Mouse (Mus musculus): ENCODE measurements around the gene Smco3. TPM values are rescaled to one million over a fixed set of nuclear protein-coding genes. Genes with fewer than 3 reads are reported as not detected.

The Smco3 gene
- total and polyA plus RNA-seq, 3 experiments = 0.90 to 12.9 (median 5.5) TPM

GRCm38 (mm10) chr6:136881678-136882077 lies 46.4 kb upstream of the Smco3 start:
- Histone ChIP-seq H3K4me3 (replicated peaks in 1 of 3; ENCODE audit: low read depth in 2 of 3, low read length in 2 of 3, poor library complexity in 1 of 3) (no peak overlapping the region), H3K36me3 (replicated peaks in 1 of 2; ENCODE audit: control insufficient read depth in 1 of 2, insufficient read depth in 1 of 2, low read length in 1 of 2) (peaks cover 0 to 25% of the 10 kb centered on the region in 2 experiments), H3K27ac (ENCODE audit: insufficient read depth, low read depth) (no peak overlapping the region), H3K4me2 (ENCODE audit: insufficient read depth, low read depth, poor library complexity, severe bottlenecking) (no peak overlapping the region), H3K4me1 (ENCODE audit: control insufficient read depth in 1 of 2, insufficient read depth in 2 of 2) (no peaks in the 10 kb centered on the region), H3K79me2 (replicated peaks; ENCODE audit: control insufficient read depth, extremely low read depth, insufficient read depth, poor library complexity, severe bottlenecking) (no peaks in the 10 kb centered on the region), H3K9ac (ENCODE audit: insufficient read depth, low read depth) (no peak overlapping the region), H3K27me3 (replicated peaks) (no peaks in the 10 kb centered on the region), H3K9me3 (replicated peaks; ENCODE audit: low read length) (no peaks in the 10 kb centered on the region)
- no peak for DNase-seq (ENCODE audit: extremely low read depth)
- dilution Hi-C loops (cut with MboI; ENCODE audit: extremely low pct_ligation_motif_present, extremely low pct_unique_long_range_greater_than_20kb, low sequenced_read_pairs) (no loop called here), in situ Hi-C loops (cut with MboI; ENCODE audit: low pct_ligation_motif_present, low pct_unique_long_range_greater_than_20kb, low sequenced_read_pairs) (no loop called here)
- TF ChIP-seq JUND (conservative IDR thresholded peaks at IDR 0.05; ENCODE audit: low read depth, low read length) (no peak), ELF1 (IDR thresholded peaks at IDR 0.05; ENCODE audit: low read depth, low read length) (no peak), JUN (IDR thresholded peaks at IDR 0.05; ENCODE audit: insufficient read depth, low read depth, low read length) (no peak), MAZ (IDR thresholded peaks at IDR 0.05; ENCODE audit: low read depth, low read length) (no peak), RAD21 (IDR thresholded peaks at IDR 0.05; ENCODE audit: low read depth, low read length) (no peak), CTCF (conservative IDR thresholded peaks at IDR 0.05 in 1 of 2, IDR thresholded peaks at IDR 0.05 in 1 of 2; ENCODE audit: low read depth in 2 of 2, low read length in 2 of 2) (no peak), GABPA (IDR thresholded peaks at IDR 0.05; ENCODE audit: insufficient replicate concordance, low read depth, low read length) (no peak), ZC3H11A (IDR thresholded peaks at IDR 0.05; ENCODE audit: low read depth, low read length) (no peak), ZMIZ1 (IDR thresholded peaks at IDR 0.05; ENCODE audit: low read depth, low read length) (no peak), MAFK (IDR thresholded peaks at IDR 0.05; ENCODE audit: insufficient replicate concordance, low read length) (no peak), MXI1 (IDR thresholded peaks at IDR 0.05; ENCODE audit: low read depth, low read length) (no peak), NELFE (IDR thresholded peaks at IDR 0.05; ENCODE audit: low read depth, low read length) (no peak), TBP (conservative IDR thresholded peaks at IDR 0.05; ENCODE audit: low read depth, low read length) (no peak)

DNA sequence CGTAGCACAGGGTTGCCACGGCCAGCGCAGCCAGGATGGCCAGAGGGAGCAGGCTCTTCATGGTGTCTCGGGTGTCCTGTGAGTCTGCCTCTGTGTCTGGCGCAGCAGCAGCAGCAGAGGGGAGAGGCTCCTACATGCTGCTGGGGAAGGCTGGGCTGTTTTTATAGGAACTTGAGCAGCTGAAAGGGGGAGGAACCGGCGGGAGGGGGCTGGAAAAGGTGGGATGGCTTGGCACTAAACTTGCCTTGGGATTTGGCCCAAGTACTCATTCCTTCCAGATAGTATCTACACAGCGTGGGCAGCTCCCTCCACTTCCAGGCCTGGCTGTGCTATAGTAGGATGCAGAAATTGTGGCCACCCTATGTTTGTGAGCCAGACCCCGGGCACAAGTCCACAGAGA lies 40.4 kb upstream of the Smco3 start, which contains the start of gene Mgp:
Gene Mgp, minus strand, starts transcription at position 154 of the 400 bp plus-strand sequence.
- Histone ChIP-seq H3K27ac (ENCODE audit: insufficient read depth, low read depth) (no peak within 1 kb of the TSS), H3K36me3 (replicated peaks in 1 of 2; ENCODE audit: control insufficient read depth in 1 of 2, insufficient read depth in 1 of 2, low read length in 1 of 2) (peaks cover 0 to 23% of the 10 kb centered on the region in 2 experiments), H3K79me2 (replicated peaks; ENCODE audit: control insufficient read depth, extremely low read depth, insufficient read depth, poor library complexity, severe bottlenecking) (no peaks in the 10 kb centered on the region), H3K9me3 (replicated peaks; ENCODE audit: low read length) (no peaks in the 10 kb centered on the region), H3K9ac (ENCODE audit: insufficient read depth, low read depth) (no peak within 1 kb of the TSS), H3K27me3 (replicated peaks) (no peaks in the 10 kb centered on the region), H3K4me1 (ENCODE audit: control insufficient read depth in 1 of 2, insufficient read depth in 2 of 2) (no peaks in the 10 kb centered on the region), H3K4me2 (ENCODE audit: insufficient read depth, low read depth, poor library complexity, severe bottlenecking) (no peak within 1 kb of the TSS), H3K4me3 (replicated peaks in 1 of 3; ENCODE audit: low read depth in 2 of 3, low read length in 2 of 3, poor library complexity in 1 of 3) (no peak within 1 kb of the TSS)
- DNase-seq (ENCODE audit: extremely low read depth) = no peak
- TF ChIP-seq ETS1 (conservative IDR thresholded peaks at IDR 0.05; ENCODE audit: low read depth, low read length) (no peak), IRF4 (IDR thresholded peaks at IDR 0.05; ENCODE audit: low read depth, low read length) (no peak), USF2 (conservative IDR thresholded peaks at IDR 0.05; ENCODE audit: low read depth, low read length) (no peak), ZC3H11A (IDR thresholded peaks at IDR 0.05; ENCODE audit: low read depth, low read length) (no peak), CHD1 (IDR thresholded peaks at IDR 0.05; ENCODE audit: low read depth, low read length) (no peak), JUN (IDR thresholded peaks at IDR 0.05; ENCODE audit: insufficient read depth, low read depth, low read length) (no peak), SIN3A (IDR thresholded peaks at IDR 0.05; ENCODE audit: low read length) (no peak), ZNF384 (IDR thresholded peaks at IDR 0.05; ENCODE audit: low read depth, low read length) (no peak), RCOR1 (conservative IDR thresholded peaks at IDR 0.05; ENCODE audit: low read depth, low read length) (no peak), ZMIZ1 (IDR thresholded peaks at IDR 0.05; ENCODE audit: low read depth, low read length) (no peak)
- dilution Hi-C loops (cut with MboI; ENCODE audit: extremely low pct_ligation_motif_present, extremely low pct_unique_long_range_greater_than_20kb, low sequenced_read_pairs) = no loop called here
- in situ Hi-C loops (cut with MboI; ENCODE audit: low pct_ligation_motif_present, low pct_unique_long_range_greater_than_20kb, low sequenced_read_pairs) = no loop called here

All from CH12.LX (cell line).